Comparison of ENCODE assay signal across 24 mouse cellular contexts in genomic region chr10:45262126-45262525, GRCm38 (mm10).
"Had no signal": no experiment of that assay in that cellular context is flagged by ENCODE, and none has a peak within 500 bp of the region (broad histone marks: within the 10 kb centered on the region; RNA-seq: fewer than 3 reads in every experiment).

No protein-coding gene starts in this region.

- H3K4me2 ChIP-seq: heart, embryonic 12.5 days; hindbrain, embryonic 13.5 days; hindbrain, embryonic 15.5 days; kidney, embryonic 15.5 days; limb, embryonic 12.5 days; limb, embryonic 15.5 days; liver, embryonic 12.5 days had no signal

- H3K27ac ChIP-seq: heart, embryonic 10.5 days; hindbrain, embryonic 13.5 days; hindbrain, embryonic 15.5 days; hindbrain, postnatal 0 days; kidney, embryonic 15.5 days; kidney, postnatal 0 days; limb, embryonic 12.5 days; limb, embryonic 15.5 days; liver, embryonic 12.5 days; liver, embryonic 14.5 days had no signal

- ATAC-seq: hindbrain, postnatal 0 days; intestine, embryonic 16.5 days; liver, embryonic 12.5 days had no signal

- H3K9me3 ChIP-seq: heart, embryonic 10.5 days; heart, embryonic 12.5 days; hindbrain, embryonic 15.5 days; kidney, embryonic 15.5 days; limb, embryonic 12.5 days; limb, embryonic 15.5 days; liver, embryonic 12.5 days had no signal

- DNase-seq: gastrocnemius, postnatal 10 days; gastrocnemius, postnatal 25 days; heart, adult 18-20 months; heart, postnatal 10 days; heart, postnatal 4 days; kidney, adult 11 months; kidney, adult 2 months; kidney, adult 9 months; kidney, postnatal 14 days; layer of hippocampus, adult 9-11 months; layer of hippocampus, postnatal 36 days; left cerebral cortex, postnatal 4 days had no signal

- H3K36me3 ChIP-seq: heart, embryonic 10.5 days; heart, embryonic 12.5 days; hindbrain, embryonic 13.5 days; hindbrain, embryonic 15.5 days; kidney, embryonic 15.5 days; limb, embryonic 12.5 days; limb, embryonic 15.5 days; liver, embryonic 12.5 days had no signal

- H3K27me3 ChIP-seq: heart, embryonic 12.5 days; hindbrain, embryonic 13.5 days; hindbrain, embryonic 15.5 days; kidney, embryonic 15.5 days; limb, embryonic 12.5 days; limb, embryonic 15.5 days; liver, embryonic 12.5 days had no signal

- H3K4me1 ChIP-seq: heart, embryonic 12.5 days; hindbrain, embryonic 13.5 days; hindbrain, embryonic 15.5 days; kidney, embryonic 15.5 days; limb, embryonic 12.5 days; limb, embryonic 15.5 days; liver, embryonic 12.5 days had no signal

- H3K4me3 ChIP-seq: heart, embryonic 10.5 days; heart, embryonic 12.5 days; hindbrain, embryonic 13.5 days; hindbrain, embryonic 15.5 days; kidney, embryonic 15.5 days; limb, embryonic 12.5 days; limb, embryonic 15.5 days; liver, embryonic 12.5 days had no signal

- H3K9ac ChIP-seq: heart, embryonic 12.5 days; hindbrain, embryonic 13.5 days; hindbrain, embryonic 15.5 days; kidney, embryonic 15.5 days; limb, embryonic 12.5 days; limb, embryonic 15.5 days; liver, embryonic 12.5 days; liver, embryonic 14.5 days had no signal
